Mouse (Mus musculus): ENCODE measurements around the gene Aip.

The Aip gene

GRCm38 (mm10) chr19:4125741-4126696 is at the start of gene Aip:
Aip (minus strand) TSS chr19:4125858.
- DNase-seq, result peak; percentile 100

- no peak for DNase-seq
Observed at GRCm38 (mm10) chr19:4172925-4173324, 47.3 kb upstream of the Aip start.

GRCm38 (mm10) chr19:4171393-4172290 is 46.0 kb upstream of the Aip start:
- DNase-seq, result peak; percentile 62

GRCm38 (mm10) chr19:4170723-4171392 is 45.2 kb upstream of the Aip start:
- DNase-seq, result no peak

GRCm38 (mm10) chr19:4169810-4170209 is 44.2 kb upstream of the Aip start:
- DNase-seq, result no peak

GRCm38 (mm10) chr19:4169378-4169784 is 43.7 kb upstream of the Aip start:
- DNase-seq, result peak; percentile 99

- no peak for DNase-seq
Observed at GRCm38 (mm10) chr19:4166678-4167476, 41.2 kb upstream of the Aip start.

GRCm38 (mm10) chr19:4164721-4165120 is 39.1 kb upstream of the Aip start:
- DNase-seq, result no peak

GRCm38 (mm10) chr19:4164100-4164499 is 38.4 kb upstream of the Aip start:
- DNase-seq, result no peak

- no peak for DNase-seq
Observed at GRCm38 (mm10) chr19:4163543-4163887, 37.9 kb upstream of the Aip start.

GRCm38 (mm10) chr19:4162646-4163542 is 37.2 kb upstream of the Aip start, which contains the start of gene Rps6kb2:
Rps6kb2 (minus strand) TSS chr19:4163354.
- DNase-seq, result peak; percentile 97

GRCm38 (mm10) chr19:4159049-4159448 is 33.4 kb upstream of the Aip start:
- no peak for DNase-seq

- DNase-seq, result no peak
Observed at GRCm38 (mm10) chr19:4156771-4157170, 31.1 kb upstream of the Aip start.

- no peak for DNase-seq
Observed at GRCm38 (mm10) chr19:4156073-4156579, 30.5 kb upstream of the Aip start.

- no peak for DNase-seq
Observed at GRCm38 (mm10) chr19:4155223-4156072, 29.8 kb upstream of the Aip start.

GRCm38 (mm10) chr19:4154437-4155222 is 29.0 kb upstream of the Aip start:
- no peak for DNase-seq

- no peak for DNase-seq
Observed at GRCm38 (mm10) chr19:4153232-4153654, 27.6 kb upstream of the Aip start, which contains the start of gene Ptprcap. Ptprcap (plus strand) TSS chr19:4153604.

GRCm38 (mm10) chr19:4152445-4153231 is 27.0 kb upstream of the Aip start:
- DNase-seq, result no peak

Measured in lung, postnatal 10 days (tissue).